25 mouse cellular contexts compared by ENCODE assay signal in the genomic region with DNA sequence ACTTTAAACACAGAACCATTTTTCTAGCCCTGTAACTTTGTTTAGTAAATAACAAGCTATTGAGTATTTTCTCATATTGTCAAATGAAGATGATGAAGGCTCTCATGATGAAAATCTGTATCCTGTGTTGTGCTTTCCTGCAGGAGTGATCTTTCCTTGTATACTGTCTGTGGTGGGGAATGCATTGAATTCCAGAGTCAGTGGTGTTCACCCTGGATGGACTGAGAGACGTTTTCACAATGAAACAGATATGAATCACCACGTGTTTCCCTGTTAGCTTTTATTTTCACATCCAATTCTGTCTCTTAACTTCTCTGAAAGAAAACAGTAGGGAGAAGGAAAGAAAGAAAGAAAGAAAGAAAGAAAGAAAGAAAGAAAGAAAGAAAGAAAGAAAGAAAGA. TPM values are rescaled to one million over a fixed set of nuclear protein-coding genes. Genes with fewer than 3 reads are reported as not detected.
DNase-seq lines count a peak whose midpoint lies in the region; ATAC-seq and TF ChIP-seq lines count a peak whose summit lies in the region.
"Had no signal": no experiment of that assay in that cellular context is flagged by ENCODE, and none has a peak within 500 bp of the region (broad histone marks: within the 10 kb centered on the region; RNA-seq: fewer than 3 reads in every experiment).

No protein-coding gene starts in this region.

- H3K4me3 ChIP-seq in embryonic fibroblast, embryonic 13.5 days (ENCODE audit: insufficient read depth, low read length) = no peak overlapping the region
- H3K4me3 ChIP-seq: embryonic facial prominence, embryonic 10.5 days; embryonic facial prominence, embryonic 12.5 days; erythroblast, embryonic 14.5 days; forebrain, embryonic 10.5 days; forebrain, embryonic 12.5 days had no signal

- TF ChIP-seq CTCF in embryonic fibroblast, embryonic 13.5 days (IDR thresholded peaks at IDR 0.05; ENCODE audit: borderline replicate concordance, insufficient read depth, low read length) = no peak

- H3K4me1 ChIP-seq in embryonic fibroblast, embryonic 13.5 days (ENCODE audit: control insufficient read depth, insufficient read depth, low read length) = peaks cover 19% of the 10 kb centered on the region; the same call in 1 of the 2 replicates
- H3K4me1 ChIP-seq: forebrain, embryonic 12.5 days had no signal

- no peak for ATAC-seq in frontal cortex, adult (ENCODE audit: low TSS enrichment)
- ATAC-seq: activated CD4-positive, CD25-positive, alpha-beta regulatory T cell, adult 4 months; forebrain, embryonic 14.5 days; forebrain, embryonic 16.5 days had no signal

- H3K27ac ChIP-seq in embryonic fibroblast, embryonic 13.5 days (ENCODE audit: insufficient read depth, low read length) = peak overlapping the region; percentile 15; the same call in 1 of the 2 replicates
- H3K27ac ChIP-seq: embryonic facial prominence, embryonic 10.5 days; embryonic facial prominence, embryonic 12.5 days; forebrain, embryonic 10.5 days; forebrain, embryonic 12.5 days had no signal

- DNase-seq in 3134 (ENCODE audit: extremely low read depth, insufficient read length, low spot score) = peak; percentile 8
- peak; percentile 58 for DNase-seq in 3T3-L1 (ENCODE audit: low read depth, low spot score)
- peak; percentile 45 for DNase-seq in NIH3T3 (ENCODE audit: low read depth)
- no peak for DNase-seq in layer of hippocampus, adult 18-20 months (ENCODE audit: low spot score in 2 of 2)
- no peak for DNase-seq in right cerebral cortex, postnatal 10 days (ENCODE audit: low spot score in 2 of 2)
- DNase-seq in thymus, postnatal 0 days (ENCODE audit: low spot score) = no peak
- DNase-seq: adrenal gland, adult 8-10 months; adrenal gland, postnatal 14 days; adrenal gland, postnatal 36 days; cerebellum, adult 11-12 months; cerebellum, adult 2 months; cerebellum, adult 9-10 months; cerebellum, postnatal 10 days; cerebellum, postnatal 25 days had no signal

- TF ChIP-seq POLR2A in embryonic fibroblast, embryonic 13.5 days (IDR thresholded peaks at IDR 0.05; ENCODE audit: low read depth, low read length) = no peak

RNA-seq across cellular contexts. Expression of a gene that starts 49.7 kb away (rescaled TPM):
- 64.2 and 103 TPM in 2 replicates for polyA plus RNA-seq in embryonic fibroblast, embryonic 13.5 days (2011; ENCODE audit: insufficient read length, low read depth, missing spikeins)
- 1 to 10 TPM; 1.9 to 2.9 TPM for total RNA-seq in layer of hippocampus, adult 18-20 months (2021)
- polyA plus RNA-seq in thymus, postnatal 0 days (2015; fragmentation: Nextera tagmentation; extraction: Ambion mirVana) = 3.6 and 4.0 TPM in 2 replicates
- total RNA-seq: MEL had no signal
- polyA plus RNA-seq: activated CD4-positive, CD25-positive, alpha-beta regulatory T cell, adult 4 months; erythroblast, embryonic 14.5 days had no signal

Comparison
In these comparisons a context has a peak if more than half of its experiments do, and no peak if none do; other contexts are left out.
1. DNase-seq: peak in 3134 (single experiment), 3T3-L1 (single experiment) and NIH3T3 (single experiment); none in layer of hippocampus, adult 18-20 months (0 of 2), right cerebral cortex, postnatal 10 days (0 of 2) and thymus, postnatal 0 days (single experiment).
2. RNA of a gene that starts 49.7 kb away (polyA plus RNA-seq): 64.2 to 103 TPM in embryonic fibroblast, embryonic 13.5 days; 3.6 to 4.0 TPM in thymus, postnatal 0 days; every median in the first group is over 10 times any median in the second.